Comparison of ENCODE assay signal across 8 mouse cellular contexts in genomic region chr3:121261939-121262520, GRCm38 (mm10). TPM values are rescaled to one million over a fixed set of nuclear protein-coding genes. Genes with fewer than 3 reads are reported as not detected.
A peak's percentile ranks its signal among the peaks of the same experiment; 100 is the strongest.
DNase-seq lines count a peak whose midpoint lies in the region; ATAC-seq and TF ChIP-seq lines count a peak whose summit lies in the region.

No protein-coding gene starts in this region.

- H3K4me1 ChIP-seq in heart, adult 2 months (ENCODE audit: control insufficient read depth, insufficient read depth, low read length): peaks cover 1% of the 10 kb centered on the region
- peaks cover 78% of the 10 kb centered on the region for H3K4me1 ChIP-seq in G1E (ENCODE audit: insufficient read depth, low read depth, low read length)
- H3K4me1 ChIP-seq in forebrain, embryonic 16.5 days (replicated peaks; ENCODE audit: control insufficient read depth, insufficient read depth, low read length): peaks cover 9% of the 10 kb centered on the region
- peaks cover 48% of the 10 kb centered on the region for H3K4me1 ChIP-seq in liver, postnatal 0 days (ENCODE audit: insufficient read depth)

- ATAC-seq in G1E (ENCODE audit: extremely low read depth, insufficient number of reproducible peaks, low FRiP score, poor library complexity, severe bottlenecking): no peak
- ATAC-seq in forebrain, embryonic 16.5 days: no peak
- no peak for ATAC-seq in liver, postnatal 0 days

- H3K27me3 ChIP-seq in heart, adult 2 months (ENCODE audit: control insufficient read depth, insufficient read depth, low read length): no peaks in the 10 kb centered on the region
- no peaks in the 10 kb centered on the region for H3K27me3 ChIP-seq in G1E (ENCODE audit: insufficient read depth, low read length)
- H3K27me3 ChIP-seq in forebrain, embryonic 16.5 days (replicated peaks; ENCODE audit: control insufficient read depth, insufficient read depth, low read length): peaks cover 14% of the 10 kb centered on the region; the same call in 1 of the 2 replicates
- 0 out of 2 replicates have a peak, but pooled peaks cover 6% of the 10 kb centered on the region for H3K27me3 ChIP-seq in liver, postnatal 0 days (ENCODE audit: insufficient read depth, low read length)

- H3K4me2 ChIP-seq in forebrain, embryonic 16.5 days (ENCODE audit: low read length): peak overlapping the region; percentile 86
- H3K4me2 ChIP-seq in liver, postnatal 0 days (ENCODE audit: low read depth, low read length): peak overlapping the region; percentile 93

- DNase-seq in heart, adult 2 months: no peak
- no peak for DNase-seq in heart, postnatal 10 days
- no peak for DNase-seq in G1E (ENCODE audit: low spot score)
- no peak for DNase-seq in liver, postnatal 0 days
- no peak for DNase-seq in left cerebral cortex, adult 11 months (ENCODE audit: low spot score)
- DNase-seq in adrenal gland, postnatal 4 days (ENCODE audit: low spot score in 2 of 2): no peak
- no peak for DNase-seq in cerebellum, adult 11-12 months

- intact Hi-C loops in heart, adult 2 months (cut with DNase I): loop anchor here (2.0 kb wide), 1 partner anchor 29 kb away; the partner anchor contains the start of gene Alg14
- intact Hi-C loops in heart, postnatal 10 days (cut with DNase I): loop anchor here (5.0 kb wide), 1 partner anchor 90 kb away; the partner anchor contains the start of gene Rwdd3

- H3K79me2 ChIP-seq in heart, adult 2 months (replicated peaks; ENCODE audit: control insufficient read depth, insufficient read depth, low read length): no peaks in the 10 kb centered on the region

- TF ChIP-seq CTCF in heart, adult 2 months (IDR thresholded peaks at IDR 0.05): no peak
- TF ChIP-seq CTCF in G1E (IDR thresholded peaks at IDR 0.05; ENCODE audit: low read depth, low read length): no peak
- TF ChIP-seq CTCF in liver, postnatal 0 days (IDR thresholded peaks at IDR 0.05; ENCODE audit: low read depth): no peak

- H3K27ac ChIP-seq in heart, adult 2 months: no peak overlapping the region; the same call in 1 of the 2 replicates
- no peak overlapping the region for H3K27ac ChIP-seq in forebrain, embryonic 16.5 days (ENCODE audit: low read length)
- H3K27ac ChIP-seq in liver, postnatal 0 days (ENCODE audit: low read depth): peak overlapping the region; percentile 98

- peak overlapping the region; percentile 56 for H3K4me3 ChIP-seq in heart, adult 2 months
- H3K4me3 ChIP-seq in G1E (ENCODE audit: low read depth, low read length): peak overlapping the region; percentile 93
- peak overlapping the region; percentile 74 for H3K4me3 ChIP-seq in forebrain, embryonic 16.5 days (replicated peaks; ENCODE audit: low read length)
- H3K4me3 ChIP-seq in liver, postnatal 0 days (ENCODE audit: low read depth, low read length): peak overlapping the region; percentile 91

- H3K9ac ChIP-seq in heart, adult 2 months (ENCODE audit: low read depth, low read length): peak overlapping the region; percentile 65
- H3K9ac ChIP-seq in forebrain, embryonic 16.5 days (replicated peaks; ENCODE audit: low read depth, low read length): peak overlapping the region; percentile 89
- H3K9ac ChIP-seq in liver, postnatal 0 days (replicated peaks): peak overlapping the region; percentile 95

- no peak for TF ChIP-seq EP300 in heart, adult 2 months (IDR thresholded peaks at IDR 0.05; ENCODE audit: insufficient read depth, low read depth, low read length)
- TF ChIP-seq EP300 in liver, postnatal 0 days (IDR thresholded peaks at IDR 0.05; ENCODE audit: low read depth): no peak

- no peak for TF ChIP-seq POLR2A in heart, adult 2 months (IDR thresholded peaks at IDR 0.05; ENCODE audit: insufficient read depth, low read depth, low read length)

- no peaks in the 10 kb centered on the region for H3K36me3 ChIP-seq in heart, adult 2 months (ENCODE audit: control insufficient read depth, insufficient read depth, low read length)
- H3K36me3 ChIP-seq in G1E (replicated peaks): peaks cover 24% of the 10 kb centered on the region
- no peaks in the 10 kb centered on the region for H3K36me3 ChIP-seq in forebrain, embryonic 16.5 days (ENCODE audit: control insufficient read depth, insufficient read depth)
- no peaks in the 10 kb centered on the region for H3K36me3 ChIP-seq in liver, postnatal 0 days (replicated peaks; ENCODE audit: insufficient read depth, low read length)

- 18% methylated on average over 21 of the region's 21 CpGs for WGBS in heart, adult 2 months
- 9% methylated on average over 21 of the region's 21 CpGs for WGBS in forebrain, embryonic 16.5 days
- 7% methylated on average over 21 of the region's 21 CpGs for WGBS in liver, postnatal 0 days (ENCODE audit: insufficient replicate concordance)

- H3K9me3 ChIP-seq in G1E (replicated peaks): no peaks in the 10 kb centered on the region
- H3K9me3 ChIP-seq in forebrain, embryonic 16.5 days (ENCODE audit: control insufficient read depth, low read length): no peaks in the 10 kb centered on the region
- no peaks in the 10 kb centered on the region for H3K9me3 ChIP-seq in liver, postnatal 0 days (ENCODE audit: low read length)

RNA-seq across cellular contexts. Expression of gene Tmem56, which starts 20.9 kb away (rescaled TPM):
- 1 to 10 TPM in 1 of 2 experiments, under 1 TPM in 1; 0.99 to 2.9 TPM for total RNA-seq in heart, adult 2 months (2021)
- polyA plus RNA-seq in heart, adult 2 months (2012; rRNA removed): 0.68 and 2.0 TPM in 2 replicates
- total RNA-seq in heart, postnatal 10 days (2021): 1 to 10 TPM; 1.0 to 1.4 TPM
- total RNA-seq in G1E (2014; fragmentation: Nextera tagmentation) (88.9 and 91.0 TPM in 2 replicates), G1E (2017) (33.6 and 34.1 TPM in 2 replicates)
- 6.7 TPM in 2 replicates for polyA plus RNA-seq in G1E (2012)
- polyA plus RNA-seq in forebrain, embryonic 16.5 days (2015; fragmentation: Nextera tagmentation; extraction: Ambion mirVana): 3.5 and 3.8 TPM in 2 replicates
- 21.9 and 24.1 TPM in 2 replicates for polyA plus RNA-seq in liver, postnatal 0 days (2015; fragmentation: Nextera tagmentation; extraction: Ambion mirVana)
- 10 to 100 TPM; 19.4 to 22.0 TPM for total RNA-seq in adrenal gland, postnatal 4 days (2021)

RNA-seq across cellular contexts. Expression of gene Alg14, which starts 29.5 kb away (rescaled TPM):
- total RNA-seq in heart, adult 2 months (2021): 10 to 100 TPM in 1 of 2 experiments, 1 to 10 TPM in 1; 9.1 to 10.4 TPM
- 12.5 and 19.9 TPM in 2 replicates for polyA plus RNA-seq in heart, adult 2 months (2012; rRNA removed)
- total RNA-seq in heart, postnatal 10 days (2021): 10 to 100 TPM; 16.6 to 17.0 TPM
- total RNA-seq in G1E (2014; fragmentation: Nextera tagmentation) (29.9 and 44.2 TPM in 2 replicates), G1E (2017) (9.2 and 9.4 TPM in 2 replicates)
- 3.5 and 6.2 TPM in 2 replicates for polyA plus RNA-seq in G1E (2012)
- 29.8 and 35.7 TPM in 2 replicates for polyA plus RNA-seq in forebrain, embryonic 16.5 days (2015; fragmentation: Nextera tagmentation; extraction: Ambion mirVana)
- 20.1 and 21.3 TPM in 2 replicates for polyA plus RNA-seq in liver, postnatal 0 days (2015; fragmentation: Nextera tagmentation; extraction: Ambion mirVana)
- 10 to 100 TPM; 27.6 to 31.0 TPM for total RNA-seq in adrenal gland, postnatal 4 days (2021)

Comparison
In these comparisons a context has a peak if more than half of its experiments do, and no peak if none do; other contexts are left out.
1. RNA of gene Tmem56, which starts 20.9 kb away (total RNA-seq): 33.6 to 91.0 TPM in G1E and 19.4 to 22.0 TPM in adrenal gland, postnatal 4 days; 0.99 to 2.9 TPM in heart, adult 2 months and 1.0 to 1.4 TPM in heart, postnatal 10 days; every median in the first group is over 4 times any median in the second.
2. Peak in every context shown above with its lines, with median percentiles within 50 percentile points of each other: H3K4me3 ChIP-seq and H3K9ac ChIP-seq.